Mouse (Mus musculus) hindbrain, postnatal 0 days (tissue): Measurements from ENCODE around the gene Slc38a6. TPM values are rescaled to one million over a fixed set of nuclear protein-coding genes. Genes with fewer than 3 reads are reported as not detected.
A peak's percentile ranks its signal among the peaks of the same experiment; 100 is the strongest.

Experiments
- ATAC-seq: fragments of 200-750 bp; cut with Nextera tagmentation; 2 replicates; pipeline ENCODE4 v1.8.0; 2017; ENCODE audit warnings: mild to moderate bottlenecking, moderate TSS enrichment, moderate library complexity
- DNase-seq: peaks from one replicate; pipeline ENCODE4 v3.0.0-alpha.2; 2015; ENCODE audit warnings: low spot score
- H3K27ac ChIP-seq: fragments of 300-500 bp; sonication (generic); 2 replicates; pipeline ENCODE4 v1.5.1; 2014; ENCODE audit warnings: mild to moderate bottlenecking
- H3K27me3 ChIP-seq: fragments of 300-500 bp; sonication (generic); 2 replicates; pipeline ENCODE4 v1.6.1; 2014; ENCODE audit warnings: low read length, mixed read lengths; ENCODE audit not compliant: insufficient read depth
- H3K36me3 ChIP-seq: fragments of 300-500 bp; sonication (generic); 2 replicates; pipeline ENCODE4 v1.6.1; 2014; ENCODE audit warnings: low read length, mixed read lengths; ENCODE audit not compliant: insufficient read depth
- H3K4me1 ChIP-seq: fragments of 300-500 bp; sonication (generic); 2 replicates; pipeline ENCODE4 v1.6.1; 2014; ENCODE audit warnings: antibody characterized with exemption, low read length, mixed read lengths; ENCODE audit not compliant: insufficient read depth
- H3K4me2 ChIP-seq: fragments of 300-500 bp; sonication (generic); 2 replicates; pipeline ENCODE4 v1.6.1; 2014; ENCODE audit warnings: low read depth, mild to moderate bottlenecking, low read length, moderate library complexity, mixed read lengths
- H3K4me3 ChIP-seq: fragments of 300-500 bp; sonication (generic); 2 replicates; pipeline ENCODE4 v1.5.1; 2014; ENCODE audit warnings: low read length
- H3K9ac ChIP-seq: fragments of 300-500 bp; sonication (generic); replicated peaks from 2 replicates; pipeline ENCODE4 v1.6.1; 2014; ENCODE audit warnings: mild to moderate bottlenecking, low read length, moderate library complexity, mixed read lengths
- H3K9me3 ChIP-seq: fragments of 300-500 bp; sonication (generic); 2 replicates; pipeline ENCODE4 v1.6.1; 2016; ENCODE audit warnings: low read length, mixed read lengths
- CTCF ChIP-seq: IDR thresholded peaks from 2 replicates; pipeline ENCODE4 v1.5.1; 2016; ENCODE audit warnings: antibody characterized with exemption, control low read depth, low read depth
- WGBS: fragments of 180-500 bp; shearing (Covaris S2); extraction: QIAGEN DNeasy Blood & Tissue Kit; methylation state at CpG from one replicate; pipeline ENCODE4 v1.1.7; 2014; 5-methylcytosine and 5-hydroxymethylcytosine counted together
- polyA plus RNA-seq: library from polyadenylated mRNA; unstranded; fragments of >200 nt; fragmentation: Nextera tagmentation; extraction: Ambion mirVana; gene quantifications from 2 replicates; pipeline ENCODE4 v1.2.1, GENCODE M21; 2015
- total RNA-seq: library from RNA; depleted of rRNA; stranded (reverse); fragments of >200 nt; gene quantifications from 2 replicates; pipeline ENCODE4 v1.2.3, GENCODE M21; 2014

Slc38a6 gene
- total and polyA plus RNA-seq, 2 experiments from 2014 or later: 6.4 to 45.4 TPM

DNA sequence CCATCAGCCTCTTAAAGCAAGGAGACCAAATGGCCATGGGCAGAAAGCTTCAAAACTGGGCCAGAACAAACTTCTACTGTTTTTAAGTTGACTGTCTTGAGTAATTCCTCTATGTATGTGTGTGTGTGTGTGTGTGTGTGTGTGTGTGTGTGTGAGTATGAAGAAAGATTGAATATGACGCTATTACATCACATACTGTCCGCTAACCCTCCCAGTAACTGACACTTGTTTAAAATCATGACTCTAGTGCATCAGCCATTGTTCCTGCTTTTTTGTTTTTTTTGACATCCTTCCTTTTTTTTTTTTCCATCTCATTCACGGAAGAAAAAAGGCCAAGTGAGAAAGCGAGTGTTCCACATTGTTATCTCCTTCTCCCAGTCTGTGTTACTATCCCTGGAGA is 72.9 kb downstream of the Slc38a6 start:
- no peaks in the 10 kb centered on the region for H3K9me3 ChIP-seq
- no peaks in the 10 kb centered on the region for H3K36me3 ChIP-seq
- 80% methylated on average over 4 of the region's 4 CpGs for WGBS
- H3K9ac ChIP-seq: no peak overlapping the region
- ATAC-seq: no peak
- no peak overlapping the region for H3K4me3 ChIP-seq
- H3K4me1 ChIP-seq: no peaks in the 10 kb centered on the region
- DNase-seq: no peak
- no peaks in the 10 kb centered on the region for H3K27me3 ChIP-seq
- TF ChIP-seq CTCF: no peak
- no peak overlapping the region for H3K27ac ChIP-seq
- no peak overlapping the region for H3K4me2 ChIP-seq

DNA sequence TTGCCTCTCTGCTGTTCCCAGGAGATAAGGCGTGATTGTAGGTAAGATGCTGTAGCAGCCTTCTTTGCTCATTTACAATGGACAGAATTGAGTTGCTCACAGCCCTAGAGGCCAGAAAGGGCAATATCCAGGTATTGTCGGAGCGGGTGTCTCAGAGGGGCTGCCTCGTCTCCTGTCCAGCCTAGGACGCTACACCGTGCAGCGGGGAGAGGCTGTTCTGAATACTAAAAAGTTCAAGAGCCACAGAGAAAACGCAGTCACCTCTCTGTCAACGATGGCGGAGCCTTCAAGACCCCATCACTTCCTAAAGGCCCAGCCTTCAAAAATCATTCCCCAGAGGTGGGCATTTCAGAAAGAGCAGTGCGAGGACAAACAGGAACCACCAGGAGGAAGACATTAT is 74.6 kb downstream of the Slc38a6 start:
- no peaks in the 10 kb centered on the region for H3K9me3 ChIP-seq
- no peak overlapping the region for H3K27ac ChIP-seq
- no peak overlapping the region for H3K4me2 ChIP-seq
- 82% methylated on average over 11 of the region's 11 CpGs for WGBS
- H3K9ac ChIP-seq: no peak overlapping the region
- H3K4me1 ChIP-seq: no peaks in the 10 kb centered on the region
- no peaks in the 10 kb centered on the region for H3K36me3 ChIP-seq
- H3K27me3 ChIP-seq: no peaks in the 10 kb centered on the region
- no peak for TF ChIP-seq CTCF
- DNase-seq: no peak
- no peak overlapping the region for H3K4me3 ChIP-seq
- no peak for ATAC-seq

DNA sequence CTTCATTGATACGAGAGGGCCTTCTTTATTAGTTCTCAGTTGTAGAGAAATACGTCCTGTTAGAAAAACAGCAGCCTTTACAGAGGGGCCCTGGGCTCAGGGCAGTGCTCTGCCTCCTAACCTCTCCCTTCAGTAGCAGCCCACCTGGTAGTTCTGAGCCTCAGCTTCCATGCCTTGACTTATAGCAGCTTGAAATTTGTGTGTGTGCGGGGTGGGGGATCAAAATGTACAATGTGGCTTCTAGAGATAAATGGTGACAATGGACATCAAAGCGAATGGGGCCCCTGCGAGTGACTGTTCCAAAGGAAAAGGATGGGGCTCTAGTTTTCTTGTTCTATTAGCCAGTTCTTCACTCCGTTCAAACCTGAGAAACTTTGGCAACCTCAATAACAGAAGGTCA is 76.8 kb downstream of the Slc38a6 start:
- no peaks in the 10 kb centered on the region for H3K9me3 ChIP-seq
- H3K36me3 ChIP-seq: no peaks in the 10 kb centered on the region
- no peak overlapping the region for H3K9ac ChIP-seq
- no peak overlapping the region for H3K4me3 ChIP-seq
- H3K4me2 ChIP-seq: no peak overlapping the region
- WGBS: 96% methylated on average over 6 of the region's 6 CpGs
- no peak for DNase-seq
- H3K27me3 ChIP-seq: no peaks in the 10 kb centered on the region
- 0 out of 2 replicates have a peak, but pooled peaks cover 5% of the 10 kb centered on the region for H3K4me1 ChIP-seq
- no peak for ATAC-seq
- no peak overlapping the region for H3K27ac ChIP-seq
- no peak for TF ChIP-seq CTCF

DNA sequence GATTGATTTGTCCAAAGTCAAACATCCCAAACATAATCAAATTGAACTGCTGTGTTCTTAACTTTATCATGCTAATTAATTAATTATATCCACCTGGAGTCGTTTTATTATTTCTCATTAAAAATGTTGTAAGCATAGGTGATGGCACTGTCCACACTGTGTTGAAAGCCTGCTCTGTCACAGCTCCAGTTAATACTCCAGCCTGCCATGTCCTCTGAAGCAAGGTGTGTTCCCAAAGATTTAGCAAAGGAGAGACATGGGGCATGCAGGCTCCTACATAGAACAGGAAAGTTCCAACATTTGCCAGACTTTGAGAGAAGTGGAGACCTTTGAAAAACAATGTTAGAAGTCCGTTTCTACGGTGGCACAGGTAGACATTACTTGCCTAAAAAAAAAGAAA is 77.4 kb downstream of the Slc38a6 start:
- WGBS: 93% methylated on average over 3 of the region's 3 CpGs
- Histone ChIP-seq H3K9me3 (no peaks in the 10 kb centered on the region), H3K4me2 (no peak overlapping the region), H3K4me3 (no peak overlapping the region), H3K36me3 (no peaks in the 10 kb centered on the region), H3K4me1 (0 out of 2 replicates have a peak, but pooled peaks cover 5% of the 10 kb centered on the region), H3K27me3 (no peaks in the 10 kb centered on the region), H3K9ac (no peak overlapping the region), H3K27ac (no peak overlapping the region)
- TF ChIP-seq CTCF: no peak
- ATAC-seq: no peak
- no peak for DNase-seq

DNA sequence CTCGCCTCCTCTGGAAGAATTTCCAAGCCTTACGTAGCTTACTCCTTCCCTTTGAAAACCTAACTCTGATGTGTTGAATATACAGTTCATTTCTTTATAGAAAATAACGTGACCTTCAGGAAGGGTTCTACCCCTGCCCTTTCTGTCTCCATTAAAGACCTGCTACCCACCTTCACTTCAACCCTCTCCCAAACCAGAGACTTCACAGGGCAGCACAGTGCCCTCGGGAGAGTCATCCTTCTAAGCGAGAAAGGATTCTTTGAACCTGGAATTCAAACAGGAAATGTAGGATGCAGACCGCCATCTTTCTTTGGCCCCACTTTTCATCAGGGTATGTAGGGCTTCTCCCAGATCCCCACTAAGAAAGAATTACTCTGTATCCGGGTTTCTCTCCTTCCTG is 80.0 kb downstream of the Slc38a6 start:
- TF ChIP-seq CTCF: no peak
- no peak overlapping the region for H3K4me3 ChIP-seq
- no peak for DNase-seq
- no peaks in the 10 kb centered on the region for H3K9me3 ChIP-seq
- no peaks in the 10 kb centered on the region for H3K27me3 ChIP-seq
- H3K4me2 ChIP-seq: no peak overlapping the region
- 89% methylated on average over 7 of the region's 7 CpGs for WGBS
- H3K9ac ChIP-seq: no peak overlapping the region
- H3K36me3 ChIP-seq: no peaks in the 10 kb centered on the region
- 0 out of 2 replicates have a peak, but pooled peaks cover 5% of the 10 kb centered on the region for H3K4me1 ChIP-seq
- ATAC-seq: no peak
- H3K27ac ChIP-seq: no peak overlapping the region

DNA sequence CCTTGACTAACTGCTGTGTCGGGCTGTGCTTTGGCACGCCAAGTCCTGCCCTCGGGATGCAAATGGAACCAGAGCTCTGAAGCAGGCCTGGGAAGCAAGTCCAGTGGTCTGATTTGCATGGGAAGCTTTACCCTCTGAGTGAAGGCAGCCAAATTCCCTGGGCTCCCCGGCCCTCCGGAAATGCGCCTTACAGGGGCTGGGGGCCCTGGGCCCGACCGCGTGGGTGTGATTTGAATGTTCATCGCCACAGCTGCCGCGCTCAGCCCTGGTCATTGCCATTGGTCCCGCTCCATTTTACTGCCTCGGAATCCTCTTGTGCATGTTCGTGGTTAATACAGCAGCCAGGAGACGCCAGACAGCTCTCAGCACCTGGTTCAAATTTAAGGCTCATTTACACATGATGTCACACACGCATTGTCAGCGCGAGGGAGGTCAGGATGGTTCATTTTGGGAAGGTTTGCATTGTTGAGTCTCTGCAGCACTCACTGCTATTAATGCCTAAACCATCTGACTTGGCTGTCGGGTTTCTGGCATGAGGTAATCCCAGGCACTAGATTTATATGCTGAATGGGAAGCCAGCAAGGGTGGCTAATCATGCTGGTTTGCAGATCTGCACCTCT is 81.0 kb downstream of the Slc38a6 start:
- Histone ChIP-seq H3K27ac (no peak overlapping the region), H3K27me3 (no peaks in the 10 kb centered on the region), H3K36me3 (no peaks in the 10 kb centered on the region), H3K9me3 (no peaks in the 10 kb centered on the region), H3K4me1 (0 out of 2 replicates have a peak, but pooled peaks cover 5% of the 10 kb centered on the region), H3K4me2 (no peak overlapping the region), H3K4me3 (no peak overlapping the region), H3K9ac (no peak overlapping the region)
- 18% methylated on average over 20 of the region's 20 CpGs for WGBS
- ATAC-seq: peak; percentile 78
- peak; percentile 56 for DNase-seq
- no peak for TF ChIP-seq CTCF

DNA sequence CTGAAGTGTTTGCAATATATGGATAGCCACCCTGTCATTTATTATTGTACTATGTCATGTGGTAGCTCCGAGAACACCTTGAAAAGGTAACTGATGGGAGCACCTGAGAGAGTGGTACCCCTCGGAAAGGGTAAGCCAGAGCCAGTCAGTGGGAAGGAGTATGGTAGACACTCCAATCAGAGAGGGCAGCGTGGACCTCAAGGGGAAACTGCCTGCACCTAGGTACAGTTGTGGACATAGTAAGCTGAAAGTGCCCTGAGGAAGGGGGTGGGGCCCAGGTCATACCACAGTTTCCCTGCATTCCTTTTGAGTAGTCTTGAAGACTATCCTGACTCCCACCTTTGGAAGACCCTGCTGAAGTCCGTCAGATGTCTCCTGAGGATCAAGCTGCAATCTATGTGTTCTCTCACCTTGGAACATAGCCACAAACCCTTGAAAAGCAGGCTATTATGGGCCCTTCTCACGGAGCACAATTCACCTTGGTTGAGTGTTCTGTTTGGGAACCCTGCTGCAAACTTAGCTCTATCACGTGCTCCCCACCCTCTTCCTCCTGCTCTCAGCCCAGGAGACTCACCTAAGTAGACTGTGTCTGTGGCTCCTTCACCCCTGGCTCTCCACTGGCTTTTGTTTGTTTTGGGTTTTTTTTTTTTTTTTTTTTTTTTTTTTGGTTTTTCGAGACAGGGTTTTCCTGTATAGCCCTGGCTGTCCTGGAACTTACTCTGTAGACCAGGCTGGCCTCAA is 82.5 kb downstream of the Slc38a6 start:
- ATAC-seq: no peak
- H3K27me3 ChIP-seq: no peaks in the 10 kb centered on the region

More for the DNA sequence above, 82.5 kb downstream of the Slc38a6 start:
- Histone ChIP-seq H3K9ac (no peak overlapping the region), H3K4me1 (0 out of 2 replicates have a peak, but pooled peaks cover 5% of the 10 kb centered on the region), H3K9me3 (no peaks in the 10 kb centered on the region), H3K27ac (no peak overlapping the region), H3K4me2 (no peak overlapping the region), H3K4me3 (no peak overlapping the region), H3K36me3 (no peaks in the 10 kb centered on the region)
- TF ChIP-seq CTCF: no peak
- 88% methylated on average over 7 of the region's 7 CpGs for WGBS
- no peak for DNase-seq
